Mouse (Mus musculus): ENCODE data around the gene Cyp2s1. TPM values are rescaled to one million over a fixed set of nuclear protein-coding genes. Genes with fewer than 3 reads are reported as not detected.

Gene Cyp2s1
- polyA plus RNA-seq, 1 experiment, result not detected

GRCm38 (mm10) chr7:25766108-25766507 lies 50.6 kb downstream of the Cyp2s1 start:
- Histone ChIP-seq H3K27ac (ENCODE audit: control insufficient read depth, insufficient read depth, low read depth, low read length, poor library complexity) (no peak overlapping the region), H3K4me3 (replicated peaks; ENCODE audit: control insufficient read depth, low read depth, low read length) (no peak overlapping the region), H3K4me1 (ENCODE audit: control insufficient read depth, insufficient read depth, low read length) (peaks cover 5% of the 10 kb centered on the region; the same call in 1 of the 2 replicates)
- no peak for TF ChIP-seq POLR2A (IDR thresholded peaks at IDR 0.05; ENCODE audit: borderline replicate concordance, control insufficient read depth, low read depth, low read length)
- TF ChIP-seq CTCF (IDR thresholded peaks at IDR 0.05; ENCODE audit: control insufficient read depth, insufficient read depth, low read length), result no peak
- WGBS, result 76% methylated on average over 6 of the region's 6 CpGs

GRCm38 (mm10) chr7:25764221-25764620 lies 52.5 kb downstream of the Cyp2s1 start:
- H3K4me1 ChIP-seq (ENCODE audit: control insufficient read depth, insufficient read depth, low read length), result peaks cover 5% of the 10 kb centered on the region; the same call in 1 of the 2 replicates
- no peak overlapping the region for H3K27ac ChIP-seq (ENCODE audit: control insufficient read depth, insufficient read depth, low read depth, low read length, poor library complexity)
- no peak overlapping the region for H3K4me3 ChIP-seq (replicated peaks; ENCODE audit: control insufficient read depth, low read depth, low read length)
- TF ChIP-seq POLR2A (IDR thresholded peaks at IDR 0.05; ENCODE audit: borderline replicate concordance, control insufficient read depth, low read depth, low read length), result no peak
- TF ChIP-seq CTCF (IDR thresholded peaks at IDR 0.05; ENCODE audit: control insufficient read depth, insufficient read depth, low read length), result no peak
- 60% methylated on average over 5 of the region's 5 CpGs for WGBS

GRCm38 (mm10) chr7:25763678-25764077 lies 53.0 kb downstream of the Cyp2s1 start:
- Histone ChIP-seq H3K4me1 (ENCODE audit: control insufficient read depth, insufficient read depth, low read length) (peaks cover 5% of the 10 kb centered on the region; the same call in 1 of the 2 replicates), H3K27ac (ENCODE audit: control insufficient read depth, insufficient read depth, low read depth, low read length, poor library complexity) (no peak overlapping the region), H3K4me3 (replicated peaks; ENCODE audit: control insufficient read depth, low read depth, low read length) (no peak overlapping the region)
- WGBS, result 68% methylated on average over 11 of the region's 11 CpGs
- TF ChIP-seq CTCF (IDR thresholded peaks at IDR 0.05; ENCODE audit: control insufficient read depth, insufficient read depth, low read length), result no peak
- no peak for TF ChIP-seq POLR2A (IDR thresholded peaks at IDR 0.05; ENCODE audit: borderline replicate concordance, control insufficient read depth, low read depth, low read length)

GRCm38 (mm10) chr7:25761354-25761753 lies 55.4 kb downstream of the Cyp2s1 start:
- Histone ChIP-seq H3K4me3 (replicated peaks; ENCODE audit: control insufficient read depth, low read depth, low read length) (no peak overlapping the region), H3K27ac (ENCODE audit: control insufficient read depth, insufficient read depth, low read depth, low read length, poor library complexity) (no peak overlapping the region), H3K4me1 (ENCODE audit: control insufficient read depth, insufficient read depth, low read length) (peaks cover 2% of the 10 kb centered on the region; the same call in 1 of the 2 replicates)
- TF ChIP-seq POLR2A (IDR thresholded peaks at IDR 0.05; ENCODE audit: borderline replicate concordance, control insufficient read depth, low read depth, low read length) (no peak), CTCF (IDR thresholded peaks at IDR 0.05; ENCODE audit: control insufficient read depth, insufficient read depth, low read length) (no peak)
- WGBS, result 69% methylated on average over 10 of the region's 10 CpGs

- H3K4me3 ChIP-seq (replicated peaks; ENCODE audit: control insufficient read depth, low read depth, low read length), result peak overlapping the region; percentile 64
- TF ChIP-seq POLR2A (IDR thresholded peaks at IDR 0.05; ENCODE audit: borderline replicate concordance, control insufficient read depth, low read depth, low read length) (0 out of 2 replicates have a peak, but pooled peaks have one; percentile 42), CTCF (IDR thresholded peaks at IDR 0.05; ENCODE audit: control insufficient read depth, insufficient read depth, low read length) (peak; percentile 65)
- peaks cover 2% of the 10 kb centered on the region; the same call in 1 of the 2 replicates for H3K4me1 ChIP-seq (ENCODE audit: control insufficient read depth, insufficient read depth, low read length)
- under 1% methylated on average over 18 of the region's 18 CpGs for whole genome bisulfite sequencing
- peak overlapping the region; percentile 96 for H3K27ac ChIP-seq (ENCODE audit: control insufficient read depth, insufficient read depth, low read depth, low read length, poor library complexity)
Observed at GRCm38 (mm10) chr7:25756011-25756410, 60.7 kb downstream of the Cyp2s1 start.

GRCm38 (mm10) chr7:25755468-25755833 lies 61.3 kb downstream of the Cyp2s1 start:
- TF ChIP-seq POLR2A (IDR thresholded peaks at IDR 0.05; ENCODE audit: borderline replicate concordance, control insufficient read depth, low read depth, low read length), result no peak

DNA sequence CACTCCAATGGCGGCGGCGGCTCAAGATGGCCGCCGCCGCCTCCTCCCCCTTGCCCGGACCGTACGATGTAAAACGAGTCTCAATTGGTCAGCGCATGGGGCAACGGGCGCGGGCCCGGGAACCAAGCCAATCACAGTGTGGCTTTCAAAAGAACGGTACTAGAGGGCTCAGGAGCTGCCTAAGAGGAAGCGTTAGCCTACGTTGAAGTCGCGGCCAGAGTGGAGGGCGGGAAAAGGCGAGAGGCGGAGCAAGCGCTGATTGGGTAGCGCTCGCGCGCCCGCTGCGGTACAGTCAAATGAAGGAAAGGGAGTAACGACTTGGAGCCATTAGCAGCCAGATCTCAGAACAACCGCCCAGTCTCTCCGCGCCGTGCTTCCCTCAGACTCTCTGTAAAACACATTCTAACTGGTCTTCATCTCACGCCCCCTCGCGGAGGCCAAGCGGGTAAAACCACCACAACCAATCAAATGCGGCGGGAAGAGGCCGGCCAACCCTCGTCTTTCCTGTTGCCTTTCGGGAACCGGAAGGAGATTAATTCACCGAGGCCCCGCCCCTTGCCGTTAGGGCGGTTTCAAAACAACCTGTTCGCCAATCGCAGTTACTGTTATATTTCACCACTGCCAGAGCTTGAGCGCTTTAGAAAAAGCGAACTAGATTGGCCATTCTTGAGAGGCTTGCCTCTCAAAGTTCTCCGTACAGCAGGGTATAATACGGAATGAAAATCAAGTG lies 61.8 kb downstream of the Cyp2s1 start, which contains the start of gene Hnrnpul1:
Hnrnpul1 (minus strand) TSS at position 20 of the 730 bp plus-strand sequence.
- peak within 1 kb of the TSS; percentile 83 for H3K4me3 ChIP-seq (replicated peaks; ENCODE audit: control insufficient read depth, low read depth, low read length)
- H3K27ac ChIP-seq (ENCODE audit: control insufficient read depth, insufficient read depth, low read depth, low read length, poor library complexity), result peak within 1 kb of the TSS; percentile 96
- WGBS, result under 1% methylated on average over 55 of the region's 55 CpGs
- TF ChIP-seq POLR2A (IDR thresholded peaks at IDR 0.05; ENCODE audit: borderline replicate concordance, control insufficient read depth, low read depth, low read length) (peak; percentile 57; the same call in 1 of the 2 replicates), CTCF (IDR thresholded peaks at IDR 0.05; ENCODE audit: control insufficient read depth, insufficient read depth, low read length) (peak; percentile 27; the same call in 1 of the 2 replicates)
- H3K4me1 ChIP-seq (ENCODE audit: control insufficient read depth, insufficient read depth, low read length), result peaks cover 2% of the 10 kb centered on the region; the same call in 1 of the 2 replicates

More at GRCm38 (mm10) chr7:25755468-25755833, 61.3 kb downstream of the Cyp2s1 start:
- Histone ChIP-seq H3K4me3 (replicated peaks; ENCODE audit: control insufficient read depth, low read depth, low read length) (peak overlapping the region; percentile 64), H3K4me1 (ENCODE audit: control insufficient read depth, insufficient read depth, low read length) (peaks cover 2% of the 10 kb centered on the region; the same call in 1 of the 2 replicates), H3K27ac (ENCODE audit: control insufficient read depth, insufficient read depth, low read depth, low read length, poor library complexity) (peak overlapping the region; percentile 96)
- WGBS, result 0% methylated on average over 15 of the region's 15 CpGs

- under 1% methylated on average over 30 of the region's 30 CpGs for WGBS
Observed at GRCm38 (mm10) chr7:25754439-25754737, 62.3 kb downstream of the Cyp2s1 start.

More at GRCm38 (mm10) chr7:25754439-25754737, 62.3 kb downstream of the Cyp2s1 start:
- Histone ChIP-seq H3K27ac (ENCODE audit: control insufficient read depth, insufficient read depth, low read depth, low read length, poor library complexity) (peak overlapping the region; percentile 95), H3K4me3 (replicated peaks; ENCODE audit: control insufficient read depth, low read depth, low read length) (peak overlapping the region; percentile 83), H3K4me1 (ENCODE audit: control insufficient read depth, insufficient read depth, low read length) (peaks cover 2% of the 10 kb centered on the region; the same call in 1 of the 2 replicates)
- TF ChIP-seq CTCF (IDR thresholded peaks at IDR 0.05; ENCODE audit: control insufficient read depth, insufficient read depth, low read length) (no peak), POLR2A (IDR thresholded peaks at IDR 0.05; ENCODE audit: borderline replicate concordance, control insufficient read depth, low read depth, low read length) (no peak)

All from bone marrow, adult 2 months (tissue).